Comparison of ENCODE assay signal across 14 mouse cellular contexts in the genomic region with DNA sequence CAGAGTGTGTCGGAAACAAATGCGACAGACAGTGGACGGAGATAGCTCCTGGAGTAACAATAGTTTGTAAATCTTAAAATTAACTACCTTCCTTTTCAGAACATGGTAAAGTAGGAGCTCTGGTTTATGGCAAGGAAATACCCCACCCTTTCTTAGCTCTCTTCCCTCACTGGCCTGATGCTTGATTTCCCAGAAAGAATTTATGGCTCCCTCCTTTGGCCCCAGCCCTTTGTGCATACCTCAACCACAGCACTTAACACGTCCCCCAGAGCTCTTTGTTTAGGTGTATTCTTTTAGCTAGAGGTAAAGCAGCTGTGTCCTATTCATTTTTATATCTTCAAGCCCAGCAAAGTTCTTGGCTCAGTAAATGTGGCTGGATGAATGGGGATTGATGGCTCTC. TPM values are rescaled to one million over a fixed set of nuclear protein-coding genes. Genes with fewer than 3 reads are reported as not detected.
A peak's percentile ranks its signal among the peaks of the same experiment; 100 is the strongest.
DNase-seq lines count a peak whose midpoint lies in the region; ATAC-seq and TF ChIP-seq lines count a peak whose summit lies in the region.
"Had no signal": no experiment of that assay in that cellular context is flagged by ENCODE, and none has a peak within 500 bp of the region (broad histone marks: within the 10 kb centered on the region; RNA-seq: fewer than 3 reads in every experiment).

No protein-coding gene starts in this region.

- H3K9me3 ChIP-seq in heart, embryonic 10.5 days = no peaks in the 10 kb centered on the region
- H3K9me3 ChIP-seq in kidney, postnatal 0 days (replicated peaks; ENCODE audit: low read length) = no peaks in the 10 kb centered on the region
- no peaks in the 10 kb centered on the region for H3K9me3 ChIP-seq in embryonic facial prominence, embryonic 11.5 days (replicated peaks; ENCODE audit: control insufficient read depth, low read length)
- no peaks in the 10 kb centered on the region for H3K9me3 ChIP-seq in limb, embryonic 15.5 days
- H3K9me3 ChIP-seq: liver, embryonic 15.5 days had no signal

- no peak overlapping the region for H3K4me3 ChIP-seq in heart, embryonic 10.5 days
- H3K4me3 ChIP-seq in kidney, postnatal 0 days (replicated peaks; ENCODE audit: low read depth, low read length) = no peak overlapping the region
- H3K4me3 ChIP-seq in embryonic facial prominence, embryonic 11.5 days (ENCODE audit: low read depth, low read length) = no peak overlapping the region
- H3K4me3 ChIP-seq in limb, embryonic 15.5 days = no peak overlapping the region
- H3K4me3 ChIP-seq: layer of hippocampus, adult 2 months; liver, embryonic 15.5 days had no signal

- ATAC-seq in kidney, postnatal 0 days (replicated peaks; ENCODE audit: low FRiP score, low read depth) = no peak
- no peak for ATAC-seq in embryonic facial prominence, embryonic 11.5 days (replicated peaks; ENCODE audit: insufficient number of reproducible peaks, low FRiP score, low TSS enrichment, low read depth)
- no peak for ATAC-seq in limb, embryonic 15.5 days (ENCODE audit: insufficient number of reproducible peaks, low FRiP score, low TSS enrichment, low read depth)

- peaks cover 22% of the 10 kb centered on the region for H3K36me3 ChIP-seq in heart, embryonic 10.5 days
- no peaks in the 10 kb centered on the region for H3K36me3 ChIP-seq in kidney, postnatal 0 days (ENCODE audit: insufficient read depth, low read length)
- H3K36me3 ChIP-seq in embryonic facial prominence, embryonic 11.5 days (replicated peaks; ENCODE audit: control insufficient read depth, insufficient read depth, low read depth, low read length) = no peaks in the 10 kb centered on the region
- peaks cover 8% of the 10 kb centered on the region; the same call in 1 of the 2 replicates for H3K36me3 ChIP-seq in limb, embryonic 15.5 days
- H3K36me3 ChIP-seq: liver, embryonic 15.5 days had no signal

- WGBS in heart, embryonic 10.5 days = 61% methylated on average over 4 of the region's 4 CpGs
- WGBS in kidney, postnatal 0 days = 38% methylated on average over 4 of the region's 4 CpGs
- WGBS in embryonic facial prominence, embryonic 11.5 days = 64% methylated on average over 4 of the region's 4 CpGs
- WGBS in limb, embryonic 15.5 days = 48% methylated on average over 4 of the region's 4 CpGs

- H3K9ac ChIP-seq in kidney, postnatal 0 days (ENCODE audit: low read depth, low read length) = no peak overlapping the region
- H3K9ac ChIP-seq in embryonic facial prominence, embryonic 11.5 days (replicated peaks; ENCODE audit: low read length) = no peak overlapping the region
- H3K9ac ChIP-seq in limb, embryonic 15.5 days = no peak overlapping the region
- H3K9ac ChIP-seq: liver, embryonic 15.5 days had no signal

- DNase-seq in heart, embryonic 10.5 days (ENCODE audit: low spot score) = no peak
- no peak for DNase-seq in heart, postnatal 36 days
- DNase-seq in kidney, postnatal 0 days (ENCODE audit: low spot score) = peak; percentile 67
- no peak for DNase-seq in kidney, postnatal 25 days
- peak; percentile 12 for DNase-seq in embryonic facial prominence, embryonic 11.5 days (ENCODE audit: low spot score)
- DNase-seq in cerebellum, postnatal 36 days = no peak
- no peak for DNase-seq in B cell, adult 2 months
- DNase-seq: cerebellum, postnatal 10 days; gastrocnemius, postnatal 36 days; thymus, postnatal 14 days had no signal

- intact Hi-C loops in heart, postnatal 36 days (cut with DNase I) = no loop called here

- no peaks in the 10 kb centered on the region for H3K27me3 ChIP-seq in heart, embryonic 10.5 days (ENCODE audit: insufficient read depth, poor library complexity, severe bottlenecking)
- H3K27me3 ChIP-seq in kidney, postnatal 0 days (ENCODE audit: insufficient read depth, low read length) = no peaks in the 10 kb centered on the region
- no peaks in the 10 kb centered on the region for H3K27me3 ChIP-seq in embryonic facial prominence, embryonic 11.5 days (ENCODE audit: control insufficient read depth, insufficient read depth, low read length)
- no peaks in the 10 kb centered on the region for H3K27me3 ChIP-seq in limb, embryonic 15.5 days
- H3K27me3 ChIP-seq: liver, embryonic 15.5 days had no signal

- H3K27ac ChIP-seq in heart, embryonic 10.5 days = peak overlapping the region; percentile 70; the same call in 1 of the 2 replicates
- H3K27ac ChIP-seq in kidney, postnatal 0 days = no peak overlapping the region
- 0 out of 2 replicates have a peak overlapping the region, but pooled peaks have one; percentile 43 for H3K27ac ChIP-seq in embryonic facial prominence, embryonic 11.5 days (replicated peaks; ENCODE audit: low read depth, low read length)
- peak overlapping the region; percentile 64; the same call in 1 of the 2 replicates for H3K27ac ChIP-seq in limb, embryonic 15.5 days
- H3K27ac ChIP-seq: layer of hippocampus, adult 2 months; liver, embryonic 15.5 days had no signal

- TF ChIP-seq CTCF in kidney, postnatal 0 days (IDR thresholded peaks at IDR 0.05; ENCODE audit: low read depth) = no peak

- no peak overlapping the region for H3K4me2 ChIP-seq in kidney, postnatal 0 days (ENCODE audit: low read length)
- H3K4me2 ChIP-seq in embryonic facial prominence, embryonic 11.5 days (ENCODE audit: low read depth, low read length) = no peak overlapping the region
- no peak overlapping the region for H3K4me2 ChIP-seq in limb, embryonic 15.5 days
- H3K4me2 ChIP-seq: liver, embryonic 15.5 days had no signal

- H3K4me1 ChIP-seq in heart, embryonic 10.5 days = peaks cover 60% of the 10 kb centered on the region
- H3K4me1 ChIP-seq in kidney, postnatal 0 days (replicated peaks; ENCODE audit: insufficient read depth, low read length) = peaks cover 9% of the 10 kb centered on the region
- no peaks in the 10 kb centered on the region for H3K4me1 ChIP-seq in embryonic facial prominence, embryonic 11.5 days (ENCODE audit: control insufficient read depth, insufficient read depth, low read length)
- H3K4me1 ChIP-seq in limb, embryonic 15.5 days = peaks cover 18% of the 10 kb centered on the region; the same call in 1 of the 2 replicates
- H3K4me1 ChIP-seq: liver, embryonic 15.5 days had no signal

RNA-seq across cellular contexts. Expression of gene Plagl1, which starts 48.5 kb away (rescaled TPM):
- 206 and 245 TPM in 2 replicates for polyA plus RNA-seq in heart, embryonic 10.5 days (2016; fragmentation: Nextera tagmentation; extraction: Ambion mirVana)
- total RNA-seq in heart, postnatal 36 days (2021) = 1 to 10 TPM; 7.2 to 8.4 TPM
- polyA plus RNA-seq in kidney, postnatal 0 days (2015; fragmentation: Nextera tagmentation; extraction: Ambion mirVana) = 44.2 and 52.2 TPM in 2 replicates
- polyA plus RNA-seq in embryonic facial prominence, embryonic 11.5 days (2014; fragmentation: Nextera tagmentation; extraction: Ambion mirVana) = 136 and 141 TPM in 2 replicates
- 204 and 225 TPM in 2 replicates for polyA plus RNA-seq in limb, embryonic 15.5 days (2015; fragmentation: Nextera tagmentation; extraction: Ambion mirVana)
- total RNA-seq: MEL had no signal

Comparison
In these comparisons a context has a peak if more than half of its experiments do, and no peak if none do; other contexts are left out.
1. DNase-seq: peak in kidney, postnatal 0 days (single experiment) and embryonic facial prominence, embryonic 11.5 days (single experiment); none in heart, embryonic 10.5 days (single experiment), heart, postnatal 36 days (0 of 2), kidney, postnatal 25 days (0 of 2), cerebellum, postnatal 36 days (0 of 2) and B cell, adult 2 months (0 of 2).